Mouse (Mus musculus) heart, adult 2 months (tissue): ENCODE measurements at regions not wholly inside any gene's neighbourhood (a gene's known extent, or its start where the extent isn't known, plus 50 kb on each side); places are given as distances from the start of the nearest gene placed in this dataset.

Experiments
- CTCF ChIP-seq: fragments of 200-600 bp; IDR thresholded peaks from 2 replicates; pipeline ENCODE4 v1.8.1; 2022; ENCODE audit warnings: antibody characterized with exemption, mild to moderate bottlenecking, moderate library complexity
- EP300 ChIP-seq: fragments of 200-500 bp; IDR thresholded peaks from 2 replicates; pipeline ENCODE4 v1.6.1; 2011; ENCODE audit warnings: low read depth, low read length, control low read depth; ENCODE audit not compliant: insufficient read depth

- TF ChIP-seq CTCF (no peak), EP300 (no peak)
Measured at GRCm38 (mm10) chr8:86975546-86975945, 90.5 kb upstream of the N4bp1 start.
